Mouse (Mus musculus) 3T3-L1 (cell line): Measurements from ENCODE around the gene Zdhhc18.

Source experiments
- DNase-seq: peaks from one replicate; pipeline ENCODE4 v3.0.0-alpha.2; 2015; ENCODE audit warnings: low read depth, low spot score

The Zdhhc18 gene

GRCm38 (mm10) chr4:133649989-133650699 is at the start of gene Zdhhc18:
Gene Zdhhc18 (minus strand): TSS chr4:133650154.
- DNase-seq = peak; percentile 76

GRCm38 (mm10) chr4:133695363-133695762 is 45.4 kb upstream of the Zdhhc18 start:
- DNase-seq = no peak

GRCm38 (mm10) chr4:133690252-133690651 is 40.3 kb upstream of the Zdhhc18 start:
- DNase-seq = peak; percentile 64

GRCm38 (mm10) chr4:133688417-133689067 is 38.6 kb upstream of the Zdhhc18 start:
- DNase-seq = peak; percentile 95

GRCm38 (mm10) chr4:133687126-133687525 is 37.2 kb upstream of the Zdhhc18 start:
- peak; percentile 62 for DNase-seq

- no peak for DNase-seq
Observed at GRCm38 (mm10) chr4:133686512-133686911, 36.6 kb upstream of the Zdhhc18 start.

- no peak for DNase-seq
Observed at GRCm38 (mm10) chr4:133680206-133680786, 30.3 kb upstream of the Zdhhc18 start.

GRCm38 (mm10) chr4:133679629-133680028 is 29.7 kb upstream of the Zdhhc18 start:
- no peak for DNase-seq

GRCm38 (mm10) chr4:133677266-133677665 is 27.3 kb upstream of the Zdhhc18 start:
- DNase-seq = no peak

GRCm38 (mm10) chr4:133676189-133676588 is 26.2 kb upstream of the Zdhhc18 start:
- DNase-seq = no peak

- no peak for DNase-seq
Observed at GRCm38 (mm10) chr4:133675594-133676016, 25.7 kb upstream of the Zdhhc18 start.

GRCm38 (mm10) chr4:133674331-133674695 is 24.4 kb upstream of the Zdhhc18 start:
- DNase-seq = no peak

GRCm38 (mm10) chr4:133673666-133674330 is 23.8 kb upstream of the Zdhhc18 start:
- peak; percentile 48 for DNase-seq

GRCm38 (mm10) chr4:133672845-133673647 is 23.1 kb upstream of the Zdhhc18 start:
- DNase-seq = peak; percentile 55

- DNase-seq = peak; percentile 85
Observed at GRCm38 (mm10) chr4:133671881-133672844, 22.2 kb upstream of the Zdhhc18 start, which contains the start of gene Pigv. Gene Pigv (minus strand): TSS chr4:133672647.

- peak; percentile 88 for DNase-seq
Observed at GRCm38 (mm10) chr4:133671184-133671880, 21.4 kb upstream of the Zdhhc18 start.

GRCm38 (mm10) chr4:133669652-133670210 is 19.8 kb upstream of the Zdhhc18 start:
- peak; percentile 44 for DNase-seq

GRCm38 (mm10) chr4:133668537-133668936 is 18.6 kb upstream of the Zdhhc18 start:
- no peak for DNase-seq

- DNase-seq = no peak
Observed at GRCm38 (mm10) chr4:133666199-133666598, 16.2 kb upstream of the Zdhhc18 start.
